Mouse (Mus musculus) heart, adult 8-10 months (tissue): ENCODE measurements at regions not wholly inside any gene's neighbourhood (a gene's known extent, or its start where the extent isn't known, plus 50 kb on each side); places are given as distances from the start of the nearest gene placed in this dataset.
A peak's percentile ranks its signal among the peaks of the same experiment; 100 is the strongest.

ENCODE experiments used
- DNase-seq: peaks from one replicate; pipeline ENCODE4 v3.0.0; 2022; ENCODE audit warnings: low spot score

- DNase-seq: no peak
Measured at GRCm38 (mm10) chr3:120123155-120123554, 338.9 kb upstream of the Ptbp2 start.

GRCm38 (mm10) chr3:120083171-120083932 lies 299.1 kb upstream of the Ptbp2 start:
- DNase-seq: no peak

- DNase-seq: no peak
Measured at GRCm38 (mm10) chr3:120073528-120073927, 289.3 kb upstream of the Ptbp2 start.

- peak; percentile 40 for DNase-seq
Measured at GRCm38 (mm10) chr3:120065714-120066113, 281.4 kb upstream of the Ptbp2 start.

- peak; percentile 62 for DNase-seq
Measured at GRCm38 (mm10) chr3:120064854-120065480, 280.7 kb upstream of the Ptbp2 start.

- DNase-seq: no peak
Measured at GRCm38 (mm10) chr3:120062264-120062663, 278.0 kb upstream of the Ptbp2 start.

GRCm38 (mm10) chr3:120059959-120060358 lies 275.7 kb upstream of the Ptbp2 start:
- DNase-seq: no peak

- no peak for DNase-seq
Measured at GRCm38 (mm10) chr3:120055216-120056154, 271.2 kb upstream of the Ptbp2 start.

- DNase-seq: no peak
Measured at GRCm38 (mm10) chr3:120047238-120047637, 263.0 kb upstream of the Ptbp2 start.

GRCm38 (mm10) chr3:120037526-120037925 lies 253.3 kb upstream of the Ptbp2 start:
- no peak for DNase-seq

- DNase-seq: no peak
Measured at GRCm38 (mm10) chr3:120019826-120020683, 235.8 kb upstream of the Ptbp2 start.

- no peak for DNase-seq
Measured at GRCm38 (mm10) chr3:120015376-120015775, 231.1 kb upstream of the Ptbp2 start.

- DNase-seq: no peak
Measured at GRCm38 (mm10) chr3:120011861-120012260, 227.6 kb upstream of the Ptbp2 start.

- no peak for DNase-seq
Measured at GRCm38 (mm10) chr3:120008110-120008509, 223.8 kb upstream of the Ptbp2 start.

GRCm38 (mm10) chr3:120004588-120004987 lies 220.3 kb upstream of the Ptbp2 start:
- DNase-seq: no peak

GRCm38 (mm10) chr3:120000281-120000680 lies 216.0 kb upstream of the Ptbp2 start:
- no peak for DNase-seq

- no peak for DNase-seq
Measured at GRCm38 (mm10) chr3:119996258-119996988, 212.2 kb upstream of the Ptbp2 start.

GRCm38 (mm10) chr3:119995781-119996180 lies 211.5 kb upstream of the Ptbp2 start:
- peak; percentile 7 for DNase-seq

- DNase-seq: no peak
Measured at GRCm38 (mm10) chr3:119987245-119987852, 203.1 kb upstream of the Ptbp2 start.

GRCm38 (mm10) chr3:119977349-119977748 lies 193.1 kb upstream of the Ptbp2 start:
- DNase-seq: no peak
